Mouse (Mus musculus): ENCODE data around the gene Pfkfb4. TPM values are rescaled to one million over a fixed set of nuclear protein-coding genes. Genes with fewer than 3 reads are reported as not detected.
A peak's percentile ranks its signal among the peaks of the same experiment; 100 is the strongest.

Gene Pfkfb4
- polyA plus RNA-seq, 1 experiment from 2014 or later = 4.4 TPM

- no peaks in the 10 kb centered on the region for H3K36me3 ChIP-seq (ENCODE audit: control insufficient read depth, insufficient read depth)
- H3K9me3 ChIP-seq (replicated peaks; ENCODE audit: control insufficient read depth, low read length) = no peaks in the 10 kb centered on the region
- H3K4me3 ChIP-seq (ENCODE audit: low read depth, low read length) = no peak overlapping the region
- 54% methylated on average over 3 of the region's 3 CpGs for WGBS (ENCODE audit: insufficient replicate concordance)
- no peak overlapping the region for H3K9ac ChIP-seq (ENCODE audit: low read depth, low read length)
- no peak overlapping the region for H3K27ac ChIP-seq (ENCODE audit: low read length)
- H3K4me2 ChIP-seq (ENCODE audit: low read depth, low read length) = no peak overlapping the region
- H3K4me1 ChIP-seq (ENCODE audit: control insufficient read depth, low read depth, low read length) = peaks cover 14% of the 10 kb centered on the region
- no peaks in the 10 kb centered on the region for H3K27me3 ChIP-seq (ENCODE audit: control insufficient read depth, insufficient read depth, low read depth, low read length)
- ATAC-seq (ENCODE audit: low read depth) = no peak
Observed at GRCm38 (mm10) chr9:109050674-109050997, 59.1 kb downstream of the Pfkfb4 start.

GRCm38 (mm10) chr9:109051011-109051501, 59.5 kb downstream of the Pfkfb4 start:
- WGBS (ENCODE audit: insufficient replicate concordance) = 62% methylated on average over 13 of the region's 13 CpGs
- Histone ChIP-seq H3K9ac (ENCODE audit: low read depth, low read length) (no peak overlapping the region), H3K27ac (ENCODE audit: low read length) (no peak overlapping the region), H3K4me2 (ENCODE audit: low read depth, low read length) (no peak overlapping the region), H3K4me1 (ENCODE audit: control insufficient read depth, low read depth, low read length) (peaks cover 14% of the 10 kb centered on the region), H3K4me3 (ENCODE audit: low read depth, low read length) (no peak overlapping the region), H3K27me3 (ENCODE audit: control insufficient read depth, insufficient read depth, low read depth, low read length) (no peaks in the 10 kb centered on the region), H3K36me3 (ENCODE audit: control insufficient read depth, insufficient read depth) (no peaks in the 10 kb centered on the region), H3K9me3 (replicated peaks; ENCODE audit: control insufficient read depth, low read length) (no peaks in the 10 kb centered on the region)
- ATAC-seq (ENCODE audit: low read depth) = no peak

- no peak overlapping the region for H3K27ac ChIP-seq (ENCODE audit: low read length)
- H3K9ac ChIP-seq (ENCODE audit: low read depth, low read length) = no peak overlapping the region
- H3K36me3 ChIP-seq (ENCODE audit: control insufficient read depth, insufficient read depth) = no peaks in the 10 kb centered on the region
- WGBS (ENCODE audit: insufficient replicate concordance) = 68% methylated on average over 10 of the region's 10 CpGs
- no peaks in the 10 kb centered on the region for H3K27me3 ChIP-seq (ENCODE audit: control insufficient read depth, insufficient read depth, low read depth, low read length)
- no peaks in the 10 kb centered on the region for H3K9me3 ChIP-seq (replicated peaks; ENCODE audit: control insufficient read depth, low read length)
- no peak overlapping the region for H3K4me2 ChIP-seq (ENCODE audit: low read depth, low read length)
- ATAC-seq (ENCODE audit: low read depth) = no peak
- H3K4me1 ChIP-seq (ENCODE audit: control insufficient read depth, low read depth, low read length) = peaks cover 14% of the 10 kb centered on the region
- no peak overlapping the region for H3K4me3 ChIP-seq (ENCODE audit: low read depth, low read length)
Observed at GRCm38 (mm10) chr9:109051651-109052489, 60.3 kb downstream of the Pfkfb4 start.

- Histone ChIP-seq H3K36me3 (ENCODE audit: control insufficient read depth, insufficient read depth) (no peaks in the 10 kb centered on the region), H3K27ac (ENCODE audit: low read length) (no peak overlapping the region), H3K4me3 (ENCODE audit: low read depth, low read length) (no peak overlapping the region), H3K9ac (ENCODE audit: low read depth, low read length) (no peak overlapping the region), H3K4me1 (ENCODE audit: control insufficient read depth, low read depth, low read length) (peaks cover 14% of the 10 kb centered on the region), H3K4me2 (ENCODE audit: low read depth, low read length) (no peak overlapping the region), H3K27me3 (ENCODE audit: control insufficient read depth, insufficient read depth, low read depth, low read length) (no peaks in the 10 kb centered on the region), H3K9me3 (replicated peaks; ENCODE audit: control insufficient read depth, low read length) (no peaks in the 10 kb centered on the region)
- ATAC-seq (ENCODE audit: low read depth) = no peak
- WGBS (ENCODE audit: insufficient replicate concordance) = 78% methylated on average over 9 of the region's 9 CpGs
Observed at GRCm38 (mm10) chr9:109052490-109053260, 61.1 kb downstream of the Pfkfb4 start.

- H3K9me3 ChIP-seq (replicated peaks; ENCODE audit: control insufficient read depth, low read length) = no peaks in the 10 kb centered on the region
- H3K27ac ChIP-seq (ENCODE audit: low read length) = no peak overlapping the region
- no peak overlapping the region for H3K4me2 ChIP-seq (ENCODE audit: low read depth, low read length)
- 69% methylated on average over 3 of the region's 3 CpGs for WGBS (ENCODE audit: insufficient replicate concordance)
- no peak for ATAC-seq (ENCODE audit: low read depth)
- H3K4me3 ChIP-seq (ENCODE audit: low read depth, low read length) = no peak overlapping the region
- H3K9ac ChIP-seq (ENCODE audit: low read depth, low read length) = no peak overlapping the region
- no peaks in the 10 kb centered on the region for H3K36me3 ChIP-seq (ENCODE audit: control insufficient read depth, insufficient read depth)
- H3K4me1 ChIP-seq (ENCODE audit: control insufficient read depth, low read depth, low read length) = peaks cover 14% of the 10 kb centered on the region
- no peaks in the 10 kb centered on the region for H3K27me3 ChIP-seq (ENCODE audit: control insufficient read depth, insufficient read depth, low read depth, low read length)
Observed at GRCm38 (mm10) chr9:109053366-109053765, 61.8 kb downstream of the Pfkfb4 start.

GRCm38 (mm10) chr9:109053851-109054250, 62.3 kb downstream of the Pfkfb4 start:
- H3K4me1 ChIP-seq (ENCODE audit: control insufficient read depth, low read depth, low read length) = peaks cover 18% of the 10 kb centered on the region
- H3K4me2 ChIP-seq (ENCODE audit: low read depth, low read length) = no peak overlapping the region
- H3K9me3 ChIP-seq (replicated peaks; ENCODE audit: control insufficient read depth, low read length) = no peaks in the 10 kb centered on the region
- 54% methylated on average over 6 of the region's 6 CpGs for WGBS (ENCODE audit: insufficient replicate concordance)
- no peak overlapping the region for H3K27ac ChIP-seq (ENCODE audit: low read length)
- no peak overlapping the region for H3K4me3 ChIP-seq (ENCODE audit: low read depth, low read length)
- H3K27me3 ChIP-seq (ENCODE audit: control insufficient read depth, insufficient read depth, low read depth, low read length) = no peaks in the 10 kb centered on the region
- no peak overlapping the region for H3K9ac ChIP-seq (ENCODE audit: low read depth, low read length)
- H3K36me3 ChIP-seq (ENCODE audit: control insufficient read depth, insufficient read depth) = no peaks in the 10 kb centered on the region
- ATAC-seq (ENCODE audit: low read depth) = no peak

- Histone ChIP-seq H3K9ac (ENCODE audit: low read depth, low read length) (peak overlapping the region; percentile 29), H3K36me3 (ENCODE audit: control insufficient read depth, insufficient read depth) (no peaks in the 10 kb centered on the region), H3K4me1 (ENCODE audit: control insufficient read depth, low read depth, low read length) (peaks cover 24% of the 10 kb centered on the region), H3K4me3 (ENCODE audit: low read depth, low read length) (peak overlapping the region; percentile 46), H3K4me2 (ENCODE audit: low read depth, low read length) (peak overlapping the region; percentile 56), H3K9me3 (replicated peaks; ENCODE audit: control insufficient read depth, low read length) (no peaks in the 10 kb centered on the region), H3K27ac (ENCODE audit: low read length) (peak overlapping the region; percentile 39; the same call in 1 of the 2 replicates), H3K27me3 (ENCODE audit: control insufficient read depth, insufficient read depth, low read depth, low read length) (no peaks in the 10 kb centered on the region)
- 3% methylated on average over 7 of the region's 7 CpGs for WGBS (ENCODE audit: insufficient replicate concordance)
- peak; percentile 41 for ATAC-seq (ENCODE audit: low read depth)
Observed at GRCm38 (mm10) chr9:109054712-109055111, 63.1 kb downstream of the Pfkfb4 start.

GRCm38 (mm10) chr9:109055271-109056030, 63.9 kb downstream of the Pfkfb4 start:
- no peaks in the 10 kb centered on the region for H3K27me3 ChIP-seq (ENCODE audit: control insufficient read depth, insufficient read depth, low read depth, low read length)
- H3K4me2 ChIP-seq (ENCODE audit: low read depth, low read length) = peak overlapping the region; percentile 56
- H3K9ac ChIP-seq (ENCODE audit: low read depth, low read length) = peak overlapping the region; percentile 29
- 79% methylated on average over 12 of the region's 12 CpGs for WGBS (ENCODE audit: insufficient replicate concordance)
- H3K36me3 ChIP-seq (ENCODE audit: control insufficient read depth, insufficient read depth) = no peaks in the 10 kb centered on the region
- 0 out of 2 replicates have a peak overlapping the region, but pooled peaks have one; percentile 41 for H3K27ac ChIP-seq (ENCODE audit: low read length)
- no peaks in the 10 kb centered on the region for H3K9me3 ChIP-seq (replicated peaks; ENCODE audit: control insufficient read depth, low read length)
- H3K4me1 ChIP-seq (ENCODE audit: control insufficient read depth, low read depth, low read length) = peaks cover 27% of the 10 kb centered on the region
- peak overlapping the region; percentile 46 for H3K4me3 ChIP-seq (ENCODE audit: low read depth, low read length)
- ATAC-seq (ENCODE audit: low read depth) = no peak
